Mouse (Mus musculus): ENCODE data around the gene Hacd4.

Hacd4 gene

GRCm38 (mm10) chr4:88438326-88438989 is at the start of gene Hacd4:
Gene Hacd4, minus strand, starts transcription at chr4:88438928.
- DNase-seq (ENCODE audit: low spot score) = peak; percentile 59

GRCm38 (mm10) chr4:88488107-88488506 is 49.4 kb upstream of the Hacd4 start:
- no peak for DNase-seq (ENCODE audit: low spot score)

- no peak for DNase-seq (ENCODE audit: low spot score)
Observed at GRCm38 (mm10) chr4:88480130-88480529, 41.4 kb upstream of the Hacd4 start.

- no peak for DNase-seq (ENCODE audit: low spot score)
Observed at GRCm38 (mm10) chr4:88478809-88479186, 40.1 kb upstream of the Hacd4 start.

GRCm38 (mm10) chr4:88478177-88478808 is 39.6 kb upstream of the Hacd4 start:
- DNase-seq (ENCODE audit: low spot score) = no peak

- DNase-seq (ENCODE audit: low spot score) = no peak
Observed at GRCm38 (mm10) chr4:88476511-88477210, 37.9 kb upstream of the Hacd4 start.

- DNase-seq (ENCODE audit: low spot score) = no peak
Observed at GRCm38 (mm10) chr4:88476084-88476483, 37.4 kb upstream of the Hacd4 start.

- no peak for DNase-seq (ENCODE audit: low spot score)
Observed at GRCm38 (mm10) chr4:88471528-88471927, 32.8 kb upstream of the Hacd4 start.

- no peak for DNase-seq (ENCODE audit: low spot score)
Observed at GRCm38 (mm10) chr4:88464574-88464973, 25.8 kb upstream of the Hacd4 start.

- no peak for DNase-seq (ENCODE audit: low spot score)
Observed at GRCm38 (mm10) chr4:88462981-88463646, 24.4 kb upstream of the Hacd4 start.

GRCm38 (mm10) chr4:88462501-88462900 is 23.8 kb upstream of the Hacd4 start:
- no peak for DNase-seq (ENCODE audit: low spot score)

- no peak for DNase-seq (ENCODE audit: low spot score)
Observed at GRCm38 (mm10) chr4:88461315-88461714, 22.6 kb upstream of the Hacd4 start.

GRCm38 (mm10) chr4:88458673-88459072 is 19.9 kb upstream of the Hacd4 start:
- no peak for DNase-seq (ENCODE audit: low spot score)

- DNase-seq (ENCODE audit: low spot score) = no peak
Observed at GRCm38 (mm10) chr4:88458093-88458492, 19.4 kb upstream of the Hacd4 start.

GRCm38 (mm10) chr4:88450087-88450765 is 11.5 kb upstream of the Hacd4 start:
- DNase-seq (ENCODE audit: low spot score) = no peak

- DNase-seq (ENCODE audit: low spot score) = no peak
Observed at GRCm38 (mm10) chr4:88448976-88449375, 10.2 kb upstream of the Hacd4 start.

GRCm38 (mm10) chr4:88440814-88441213 is 2.1 kb upstream of the Hacd4 start:
- DNase-seq (ENCODE audit: low spot score) = no peak

- no peak for DNase-seq (ENCODE audit: low spot score)
Observed at GRCm38 (mm10) chr4:88439669-88440123, 968 bp upstream of the Hacd4 start.

- no peak for DNase-seq (ENCODE audit: low spot score)
Observed at GRCm38 (mm10) chr4:88438990-88439329, 232 bp upstream of the Hacd4 start.

- no peak for DNase-seq (ENCODE audit: low spot score)
Observed at GRCm38 (mm10) chr4:88437917-88438316, 811 bp downstream of the Hacd4 start.

GRCm38 (mm10) chr4:88437166-88437565 is 1.6 kb downstream of the Hacd4 start:
- DNase-seq (ENCODE audit: low spot score) = no peak

- no peak for DNase-seq (ENCODE audit: low spot score)
Observed at GRCm38 (mm10) chr4:88436593-88437165, 2.0 kb downstream of the Hacd4 start.

All from testis, postnatal 10 days (tissue).